Mouse (Mus musculus) liver, embryonic 11.5 days (tissue): ENCODE measurements at regions not wholly inside any gene's neighbourhood (a gene's known extent, or its start where the extent isn't known, plus 50 kb on each side); places are given as distances from the start of the nearest gene placed in this dataset.

Source experiments
- ATAC-seq: fragments of 200-750 bp; cut with Nextera tagmentation; replicated peaks from 2 replicates; pipeline ENCODE4 v1.8.0; 2017; ENCODE audit warnings: moderate number of reproducible peaks, mild to moderate bottlenecking, moderate TSS enrichment, moderate library complexity; ENCODE audit not compliant: low FRiP score
- DNase-seq: peaks from one replicate; pipeline ENCODE4 v3.0.0-alpha.2; 2017; ENCODE audit warnings: low spot score
- H3K27ac ChIP-seq: fragments of 300-500 bp; sonication (generic); 2 replicates; pipeline ENCODE4 v1.5.1; 2014; ENCODE audit warnings: mild to moderate bottlenecking, low read depth, low read length, control low read depth
- H3K27me3 ChIP-seq: fragments of 300-500 bp; sonication (generic); replicated peaks from 2 replicates; pipeline ENCODE4 v1.6.1; 2014; ENCODE audit warnings: low read length, mixed read lengths; ENCODE audit not compliant: control insufficient read depth, insufficient read depth
- H3K36me3 ChIP-seq: fragments of 300-500 bp; sonication (generic); 2 replicates; pipeline ENCODE4 v1.6.1; 2014; ENCODE audit warnings: mild to moderate bottlenecking, low read length, moderate library complexity, mixed read lengths; ENCODE audit not compliant: control insufficient read depth, insufficient read depth
- H3K4me1 ChIP-seq: fragments of 300-500 bp; sonication (generic); replicated peaks from 2 replicates; pipeline ENCODE4 v1.6.1; 2014; ENCODE audit warnings: low read length, mixed read lengths; ENCODE audit not compliant: control insufficient read depth, insufficient read depth
- H3K4me2 ChIP-seq: fragments of 300-500 bp; sonication (generic); 2 replicates; pipeline ENCODE4 v1.6.1; 2014; ENCODE audit warnings: mild to moderate bottlenecking, control low read depth, moderate library complexity
- H3K4me3 ChIP-seq: fragments of 300-500 bp; sonication (generic); 2 replicates; pipeline ENCODE4 v1.5.1; 2014; ENCODE audit warnings: low read depth, low read length, control low read depth
- H3K9ac ChIP-seq: fragments of 300-500 bp; sonication (generic); 2 replicates; pipeline ENCODE4 v1.6.1; 2014; ENCODE audit warnings: low read depth, low read length, control low read depth
- H3K9me3 ChIP-seq: fragments of 300-500 bp; sonication (generic); 2 replicates; pipeline ENCODE4 v1.6.1; 2016; ENCODE audit warnings: low read length, inconsistent platforms, mixed read lengths; ENCODE audit not compliant: control insufficient read depth
- WGBS: fragments of 180-500 bp; shearing (Covaris S2); extraction: QIAGEN DNeasy Blood & Tissue Kit; methylation state at CpG from one replicate; pipeline ENCODE4 v1.1.7; 2014; 5-methylcytosine and 5-hydroxymethylcytosine counted together

DNA sequence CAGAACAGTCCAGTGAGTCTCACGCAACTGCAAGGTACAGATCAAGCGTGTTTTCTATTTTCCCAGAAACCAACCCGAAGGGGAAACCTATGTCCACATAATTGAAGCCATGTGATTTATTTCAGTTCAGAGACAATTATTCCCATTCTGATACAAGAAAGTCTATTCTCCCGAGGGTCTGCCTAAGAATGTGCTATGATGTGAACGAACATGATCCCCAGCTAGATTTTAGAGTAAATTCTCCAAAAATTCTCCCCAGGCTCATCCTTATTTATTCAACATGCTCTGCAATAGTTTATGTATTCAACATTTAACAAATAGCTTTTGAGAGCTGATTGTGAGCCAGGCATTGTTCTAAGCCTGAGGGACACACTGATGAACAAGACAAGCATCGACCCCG is 277.9 kb upstream of the Cdh5 start:
- DNase-seq (no peak), ATAC-seq (no peak)
- Histone ChIP-seq H3K27ac (no peak overlapping the region), H3K4me3 (no peak overlapping the region), H3K4me1 (no peaks in the 10 kb centered on the region; the same call in 1 of the 2 replicates), H3K4me2 (no peak overlapping the region), H3K9me3 (no peaks in the 10 kb centered on the region), H3K36me3 (no peaks in the 10 kb centered on the region), H3K9ac (no peak overlapping the region), H3K27me3 (no peaks in the 10 kb centered on the region)
- 86% methylated on average over 7 of the region's 7 CpGs for WGBS

- ATAC-seq (no peak), DNase-seq (no peak)
- Histone ChIP-seq H3K4me3 (no peak overlapping the region), H3K27me3 (no peaks in the 10 kb centered on the region), H3K4me2 (no peak overlapping the region), H3K36me3 (no peaks in the 10 kb centered on the region), H3K9me3 (no peaks in the 10 kb centered on the region), H3K4me1 (no peaks in the 10 kb centered on the region; the same call in 1 of the 2 replicates), H3K27ac (no peak overlapping the region), H3K9ac (no peak overlapping the region)
- 48% methylated on average over 1 of the region's 1 CpGs for WGBS
These were observed 276.7 kb upstream of the Cdh5 start for GRCm38 (mm10) chr8:103824747-103825146.

DNA sequence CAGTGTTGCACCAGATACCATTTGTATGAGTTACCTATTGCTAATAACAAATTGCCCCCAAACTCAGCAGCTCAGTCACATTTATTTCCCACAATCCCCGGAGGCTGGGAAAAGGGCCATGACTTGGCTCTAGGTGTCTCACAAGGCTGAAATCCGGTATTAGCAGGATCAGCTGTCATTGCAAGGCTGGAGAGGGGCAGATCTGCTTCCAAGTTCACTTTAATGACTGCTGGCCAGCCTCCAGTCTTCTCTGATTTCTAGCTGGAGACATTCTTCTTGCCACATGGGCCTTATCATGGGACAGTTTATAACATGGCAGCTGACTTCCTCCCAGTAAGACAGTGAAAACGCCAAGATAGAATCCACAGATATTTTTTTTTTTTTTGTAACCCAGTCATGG is 276.1 kb upstream of the Cdh5 start:
- ATAC-seq, result no peak

DNA sequence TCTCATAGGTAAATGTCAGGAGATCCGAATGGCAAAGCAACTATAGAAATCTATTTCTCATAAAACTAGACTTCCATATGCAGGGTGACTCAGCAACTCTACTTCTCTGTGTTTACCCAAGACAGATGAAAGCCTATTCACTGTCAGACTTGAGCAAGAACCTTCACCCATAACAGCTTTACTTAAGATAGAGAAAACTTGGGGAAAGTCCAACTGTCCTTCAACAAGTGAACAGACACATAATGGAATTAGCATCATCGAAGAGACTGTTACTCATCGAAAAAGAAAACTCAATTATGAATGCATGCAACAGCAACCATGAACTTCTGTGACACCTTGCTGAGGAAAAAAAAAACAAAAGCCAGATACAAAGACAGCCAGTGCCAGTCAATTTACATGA is 271.0 kb upstream of the Cdh5 start:
- ATAC-seq (no peak), DNase-seq (no peak)
- Histone ChIP-seq H3K9me3 (no peaks in the 10 kb centered on the region), H3K4me1 (no peaks in the 10 kb centered on the region), H3K36me3 (no peaks in the 10 kb centered on the region), H3K9ac (no peak overlapping the region), H3K27me3 (no peaks in the 10 kb centered on the region), H3K4me3 (no peak overlapping the region), H3K27ac (no peak overlapping the region), H3K4me2 (no peak overlapping the region)
- WGBS, result 89% methylated on average over 3 of the region's 3 CpGs

More for the DNA sequence above, 276.1 kb upstream of the Cdh5 start:
- Histone ChIP-seq H3K4me3 (no peak overlapping the region), H3K4me1 (no peaks in the 10 kb centered on the region; the same call in 1 of the 2 replicates), H3K4me2 (no peak overlapping the region), H3K9ac (no peak overlapping the region), H3K36me3 (no peaks in the 10 kb centered on the region), H3K9me3 (no peaks in the 10 kb centered on the region), H3K27me3 (no peaks in the 10 kb centered on the region), H3K27ac (no peak overlapping the region)
- DNase-seq, result no peak
- WGBS, result 44% methylated on average over 3 of the region's 3 CpGs

DNA sequence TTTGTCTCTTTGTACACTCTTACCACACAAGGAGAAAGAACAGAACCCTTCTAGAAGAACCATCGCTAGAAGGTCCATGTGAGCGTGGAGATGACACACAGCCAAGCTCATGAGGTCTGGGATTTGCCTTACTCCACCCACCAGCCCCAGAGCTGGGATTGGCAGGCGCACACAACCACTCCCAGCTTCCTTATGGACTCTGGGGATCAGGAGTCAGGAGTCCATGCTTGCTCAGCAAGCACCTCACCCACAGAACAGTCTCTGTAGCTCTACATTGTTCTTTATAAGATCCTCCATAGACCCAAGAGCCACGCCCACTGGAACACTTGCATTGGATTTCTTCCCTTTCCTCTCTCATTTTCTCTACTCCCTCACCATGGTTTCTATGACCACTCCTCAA is 261.4 kb upstream of the Cdh5 start:
- no peak for ATAC-seq
- Histone ChIP-seq H3K27me3 (no peaks in the 10 kb centered on the region), H3K36me3 (no peaks in the 10 kb centered on the region), H3K9me3 (no peaks in the 10 kb centered on the region), H3K9ac (no peak overlapping the region), H3K4me1 (no peaks in the 10 kb centered on the region), H3K4me3 (no peak overlapping the region), H3K4me2 (no peak overlapping the region), H3K27ac (no peak overlapping the region)
- no peak for DNase-seq
- WGBS, result 84% methylated on average over 4 of the region's 4 CpGs

DNA sequence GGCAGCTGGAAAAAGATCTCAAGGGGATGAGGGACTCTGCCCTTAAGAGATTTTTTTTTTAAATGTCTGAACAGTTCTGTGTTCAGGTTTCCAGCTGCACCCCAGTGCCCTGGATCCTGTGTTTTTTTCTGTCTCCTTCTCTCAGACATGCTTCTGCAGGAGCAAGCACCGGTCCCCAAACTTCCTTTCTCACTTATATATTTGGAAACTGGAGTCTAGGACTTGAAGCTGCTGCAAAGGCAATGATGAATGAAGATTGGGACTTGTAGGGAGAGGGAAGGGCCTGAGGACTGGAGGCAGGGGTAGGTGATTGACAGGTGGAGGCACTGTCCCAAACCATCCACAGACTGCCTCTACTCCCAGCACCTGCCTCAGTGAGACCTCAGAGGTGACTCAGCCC is 255.5 kb upstream of the Cdh5 start:
- DNase-seq, result no peak
- no peaks in the 10 kb centered on the region for H3K27me3 ChIP-seq
- no peaks in the 10 kb centered on the region for H3K9me3 ChIP-seq
- H3K27ac ChIP-seq, result no peak overlapping the region
- no peak overlapping the region for H3K4me2 ChIP-seq
- no peak overlapping the region for H3K9ac ChIP-seq
- 64% methylated on average over 1 of the region's 1 CpGs for WGBS
- H3K36me3 ChIP-seq, result no peaks in the 10 kb centered on the region
- no peaks in the 10 kb centered on the region for H3K4me1 ChIP-seq
- ATAC-seq, result no peak
- no peak overlapping the region for H3K4me3 ChIP-seq

GRCm38 (mm10) chr8:103846382-103846976 is 254.9 kb upstream of the Cdh5 start:
- H3K9ac ChIP-seq, result no peak overlapping the region
- ATAC-seq (no peak), DNase-seq (no peak)
- H3K9me3 ChIP-seq, result no peaks in the 10 kb centered on the region
- 36% methylated on average over 10 of the region's 10 CpGs for WGBS
- no peak overlapping the region for H3K27ac ChIP-seq
- H3K36me3 ChIP-seq, result no peaks in the 10 kb centered on the region
- no peak overlapping the region for H3K4me2 ChIP-seq
- no peaks in the 10 kb centered on the region for H3K27me3 ChIP-seq
- no peaks in the 10 kb centered on the region for H3K4me1 ChIP-seq
- H3K4me3 ChIP-seq, result no peak overlapping the region

DNA sequence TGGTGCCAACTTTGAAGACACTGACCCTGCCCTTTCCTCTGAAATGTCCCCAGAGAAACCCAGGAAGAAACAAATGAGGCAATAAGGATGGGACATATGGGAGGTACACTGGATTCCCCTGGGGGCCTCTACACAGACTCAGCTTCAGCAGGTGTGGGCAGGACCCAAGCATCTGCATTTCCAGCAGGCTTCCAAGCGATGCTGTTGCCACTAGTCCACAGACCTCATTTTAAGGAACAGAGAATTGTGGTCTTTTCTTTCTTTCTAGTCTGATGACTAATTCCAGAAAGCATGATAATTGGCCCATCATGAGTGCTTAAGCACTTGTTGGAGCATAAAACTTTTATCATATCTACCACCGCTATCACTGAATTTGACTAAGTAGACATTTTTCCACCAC is 251.6 kb upstream of the Cdh5 start:
- Histone ChIP-seq H3K36me3 (no peaks in the 10 kb centered on the region), H3K9me3 (no peaks in the 10 kb centered on the region), H3K4me3 (no peak overlapping the region), H3K4me2 (no peak overlapping the region), H3K9ac (no peak overlapping the region), H3K4me1 (no peaks in the 10 kb centered on the region), H3K27me3 (no peaks in the 10 kb centered on the region), H3K27ac (no peak overlapping the region)
- DNase-seq (no peak), ATAC-seq (no peak)
- WGBS, result 79% methylated on average over 2 of the region's 2 CpGs

GRCm38 (mm10) chr8:103851286-103851685 is 250.1 kb upstream of the Cdh5 start:
- 64% methylated on average over 8 of the region's 8 CpGs for WGBS
- H3K27ac ChIP-seq, result no peak overlapping the region

More at GRCm38 (mm10) chr8:103851286-103851685, 250.1 kb upstream of the Cdh5 start:
- Histone ChIP-seq H3K4me1 (no peaks in the 10 kb centered on the region), H3K27me3 (no peaks in the 10 kb centered on the region), H3K36me3 (no peaks in the 10 kb centered on the region), H3K9ac (no peak overlapping the region), H3K9me3 (no peaks in the 10 kb centered on the region), H3K4me3 (no peak overlapping the region), H3K4me2 (no peak overlapping the region)
- ATAC-seq (no peak), DNase-seq (no peak)
